Mouse (Mus musculus) erythroblast, embryonic 14.5 days (primary cell): Measurements from ENCODE around the gene Klf15. TPM values are rescaled to one million over a fixed set of nuclear protein-coding genes. Genes with fewer than 3 reads are reported as not detected.

Experiments
- H3K27me3 ChIP-seq: 2 replicates; pipeline ENCODE4 v1.6.1; 2012; ENCODE audit warnings: inconsistent platforms; ENCODE audit not compliant: control insufficient read depth
- H3K36me3 ChIP-seq: 2 replicates; pipeline ENCODE4 v1.6.1; 2012; ENCODE audit warnings: mild to moderate bottlenecking, inconsistent platforms; ENCODE audit not compliant: control insufficient read depth
- H3K4me1 ChIP-seq: 2 replicates; pipeline ENCODE4 v1.6.1; 2012; ENCODE audit warnings: inconsistent platforms; ENCODE audit not compliant: control insufficient read depth
- H3K4me3 ChIP-seq: replicated peaks from 2 replicates; pipeline ENCODE3; 2012; ENCODE audit warnings: moderate library complexity, mild to moderate bottlenecking, inconsistent platforms
- H3K9me3 ChIP-seq: 2 replicates; pipeline ENCODE4 v1.6.1; 2012; ENCODE audit warnings: low read length, inconsistent platforms, mixed read lengths; ENCODE audit not compliant: control insufficient read depth
- GATA1 ChIP-seq: IDR thresholded peaks from 2 replicates; pipeline ENCODE4 v1.6.1; 2012; ENCODE audit warnings: low read length, inconsistent platforms, mixed read lengths
- TAL1 ChIP-seq: IDR thresholded peaks from 3 replicates; pipeline ENCODE4 v1.6.1; 2012; ENCODE audit warnings: low read length, inconsistent platforms, mixed read lengths
- polyA plus RNA-seq: library from polyadenylated mRNA; stranded (reverse); fragments of >175 nt; gene quantifications from 2 replicates; pipeline ENCODE4 v1.2.3, GENCODE M21; 2012

Klf15 gene
- polyA plus RNA-seq, 1 experiment: not detected

- no peaks in the 10 kb centered on the region for H3K27me3 ChIP-seq
- no peak for TF ChIP-seq GATA1
- TF ChIP-seq TAL1: no peak
- H3K9me3 ChIP-seq: no peaks in the 10 kb centered on the region
- no peaks in the 10 kb centered on the region for H3K4me1 ChIP-seq
- no peak overlapping the region for H3K4me3 ChIP-seq
- H3K36me3 ChIP-seq: no peaks in the 10 kb centered on the region
Measured at GRCm38 (mm10) chr6:90512416-90512815, 50.0 kb downstream of the Klf15 start.

- H3K4me3 ChIP-seq: no peak overlapping the region
- no peaks in the 10 kb centered on the region for H3K9me3 ChIP-seq
- no peaks in the 10 kb centered on the region for H3K4me1 ChIP-seq
- TF ChIP-seq TAL1 (no peak), GATA1 (no peak)
- no peaks in the 10 kb centered on the region for H3K36me3 ChIP-seq
- no peaks in the 10 kb centered on the region for H3K27me3 ChIP-seq
Measured at GRCm38 (mm10) chr6:90513074-90513856, 50.9 kb downstream of the Klf15 start.

GRCm38 (mm10) chr6:90514369-90514768 is 52.0 kb downstream of the Klf15 start:
- H3K36me3 ChIP-seq: no peaks in the 10 kb centered on the region
- TF ChIP-seq GATA1: no peak
- no peak for TF ChIP-seq TAL1
- H3K4me1 ChIP-seq: no peaks in the 10 kb centered on the region
- H3K4me3 ChIP-seq: no peak overlapping the region
- no peaks in the 10 kb centered on the region for H3K9me3 ChIP-seq
- H3K27me3 ChIP-seq: no peaks in the 10 kb centered on the region

- H3K4me1 ChIP-seq: no peaks in the 10 kb centered on the region
- TF ChIP-seq GATA1 (no peak), TAL1 (no peak)
- no peaks in the 10 kb centered on the region for H3K9me3 ChIP-seq
- no peak overlapping the region for H3K4me3 ChIP-seq
- H3K27me3 ChIP-seq: no peaks in the 10 kb centered on the region
- no peaks in the 10 kb centered on the region for H3K36me3 ChIP-seq
Measured at GRCm38 (mm10) chr6:90514883-90515405, 52.6 kb downstream of the Klf15 start.

GRCm38 (mm10) chr6:90518892-90519291 is 56.5 kb downstream of the Klf15 start:
- TF ChIP-seq TAL1 (no peak), GATA1 (no peak)
- no peaks in the 10 kb centered on the region for H3K9me3 ChIP-seq
- no peaks in the 10 kb centered on the region for H3K4me1 ChIP-seq
- no peaks in the 10 kb centered on the region for H3K36me3 ChIP-seq
- H3K4me3 ChIP-seq: no peak overlapping the region
- no peaks in the 10 kb centered on the region for H3K27me3 ChIP-seq

- no peaks in the 10 kb centered on the region for H3K27me3 ChIP-seq
- TF ChIP-seq GATA1 (no peak), TAL1 (no peak)
- H3K4me1 ChIP-seq: no peaks in the 10 kb centered on the region
- H3K9me3 ChIP-seq: no peaks in the 10 kb centered on the region
- no peak overlapping the region for H3K4me3 ChIP-seq
- no peaks in the 10 kb centered on the region for H3K36me3 ChIP-seq
Measured at GRCm38 (mm10) chr6:90519375-90519774, 57.0 kb downstream of the Klf15 start.

Other genes with a start within 250 kb of the Klf15 start
- not detected in 2 replicates for gene Vmn1r53, start 238.1 kb upstream of the Klf15 start, polyA plus RNA-seq
- not detected in 2 replicates for gene Vmn1r54, start 216.3 kb upstream of the Klf15 start, polyA plus RNA-seq
- not detected in 2 replicates for gene BC048671, start 161.4 kb upstream of the Klf15 start, polyA plus RNA-seq
- 0.02 TPM in 1 of 2 replicates, not detected in the other for gene Chst13, start 137.4 kb upstream of the Klf15 start, polyA plus RNA-seq
- 0.02 TPM in 1 of 2 replicates, not detected in the other for gene Uroc1, start 129.3 kb upstream of the Klf15 start, polyA plus RNA-seq
- gene Zxdc, start 93.1 kb upstream of the Klf15 start, polyA plus RNA-seq: 0.72 and 0.81 TPM in 2 replicates
- not detected in 2 replicates for gene Cfap100, start 33.8 kb upstream of the Klf15 start, polyA plus RNA-seq
- 0.05 TPM in 1 of 2 replicates, not detected in the other for gene Aldh1l1, start 23.9 kb downstream of the Klf15 start, polyA plus RNA-seq
- 15.7 and 16.6 TPM in 2 replicates for gene Slc41a3, start 142.1 kb downstream of the Klf15 start, polyA plus RNA-seq